In genomic region chr1:53782079-53782478, GRCm38 (mm10) we compare ENCODE assay signal across 17 mouse cellular contexts. TPM values are rescaled to one million over a fixed set of nuclear protein-coding genes. Genes with fewer than 3 reads are reported as not detected.
A peak's percentile ranks its signal among the peaks of the same experiment; 100 is the strongest.
DNase-seq lines count a peak whose midpoint lies in the region; ATAC-seq and TF ChIP-seq lines count a peak whose summit lies in the region.
"Had no signal": no experiment of that assay in that cellular context is flagged by ENCODE, and none has a peak within 500 bp of the region (broad histone marks: within the 10 kb centered on the region; RNA-seq: fewer than 3 reads in every experiment).

No protein-coding gene starts in this region.

- H3K4me2 ChIP-seq in liver, embryonic 11.5 days, result 0 out of 2 replicates have a peak overlapping the region, but pooled peaks have one; percentile 13
- peak overlapping the region; percentile 86 for H3K4me2 ChIP-seq in CH12.LX (ENCODE audit: insufficient read depth, low read depth, poor library complexity, severe bottlenecking)
- H3K4me2 ChIP-seq: embryonic facial prominence, embryonic 13.5 days; limb, embryonic 13.5 days; midbrain, embryonic 15.5 days had no signal

- no peaks in the 10 kb centered on the region for H3K36me3 ChIP-seq in liver, embryonic 11.5 days (ENCODE audit: control insufficient read depth, insufficient read depth, low read length)
- peaks cover 0 to 2% of the 10 kb centered on the region in 2 experiments for H3K36me3 ChIP-seq in CH12.LX (replicated peaks in 1 of 2; ENCODE audit: control insufficient read depth in 1 of 2, insufficient read depth in 1 of 2, low read length in 1 of 2)
- H3K36me3 ChIP-seq: embryonic facial prominence, embryonic 13.5 days; heart, embryonic 10.5 days; limb, embryonic 13.5 days; midbrain, embryonic 15.5 days had no signal

- H3K4me1 ChIP-seq in liver, embryonic 11.5 days (replicated peaks; ENCODE audit: control insufficient read depth, insufficient read depth, low read length), result no peaks in the 10 kb centered on the region; the same call in 1 of the 2 replicates
- peaks cover 0 to 46% of the 10 kb centered on the region in 2 experiments; a peak in 3 of 4 replicates for H3K4me1 ChIP-seq in CH12.LX (ENCODE audit: control insufficient read depth in 1 of 2, insufficient read depth in 2 of 2)
- H3K4me1 ChIP-seq: heart, embryonic 10.5 days; limb, embryonic 13.5 days had no signal

- no peak overlapping the region for H3K27ac ChIP-seq in liver, embryonic 11.5 days (ENCODE audit: low read depth, low read length)
- H3K27ac ChIP-seq in CH12.LX (ENCODE audit: insufficient read depth, low read depth), result peak overlapping the region; percentile 45
- H3K27ac ChIP-seq: embryonic facial prominence, embryonic 13.5 days; heart, embryonic 10.5 days; limb, embryonic 13.5 days; midbrain, embryonic 15.5 days had no signal

- no peak for TF ChIP-seq POLR2A in CH12.LX (IDR thresholded peaks at IDR 0.05; ENCODE audit: low read depth, low read length)

- TF ChIP-seq CTCF in CH12.LX (conservative IDR thresholded peaks at IDR 0.05 in 1 of 2, IDR thresholded peaks at IDR 0.05 in 1 of 2; ENCODE audit: low read depth in 2 of 2, low read length in 2 of 2), result no peak

- TF ChIP-seq RAD21 in CH12.LX (IDR thresholded peaks at IDR 0.05; ENCODE audit: low read depth, low read length), result no peak

- no peak for ATAC-seq in liver, embryonic 11.5 days (replicated peaks; ENCODE audit: low FRiP score)
- ATAC-seq: hindbrain, embryonic 16.5 days; midbrain, embryonic 15.5 days had no signal

- 60% methylated on average over 3 of the region's 3 CpGs for WGBS in liver, embryonic 11.5 days

- H3K27me3 ChIP-seq in liver, embryonic 11.5 days (replicated peaks; ENCODE audit: control insufficient read depth, insufficient read depth, low read length), result no peaks in the 10 kb centered on the region
- H3K27me3 ChIP-seq in CH12.LX (replicated peaks), result no peaks in the 10 kb centered on the region
- H3K27me3 ChIP-seq: embryonic facial prominence, embryonic 13.5 days; limb, embryonic 13.5 days; midbrain, embryonic 15.5 days had no signal

- H3K79me2 ChIP-seq in CH12.LX (replicated peaks; ENCODE audit: control insufficient read depth, extremely low read depth, insufficient read depth, poor library complexity, severe bottlenecking), result peaks cover 54% of the 10 kb centered on the region

- H3K9ac ChIP-seq in liver, embryonic 11.5 days (ENCODE audit: low read depth, low read length), result no peak overlapping the region
- H3K9ac ChIP-seq in CH12.LX (ENCODE audit: insufficient read depth, low read depth), result peak overlapping the region; percentile 87
- H3K9ac ChIP-seq: embryonic facial prominence, embryonic 13.5 days; limb, embryonic 13.5 days; midbrain, embryonic 15.5 days had no signal

- H3K9me3 ChIP-seq in liver, embryonic 11.5 days (ENCODE audit: control insufficient read depth, low read length), result no peaks in the 10 kb centered on the region
- no peaks in the 10 kb centered on the region for H3K9me3 ChIP-seq in CH12.LX (replicated peaks; ENCODE audit: low read length)
- H3K9me3 ChIP-seq: embryonic facial prominence, embryonic 13.5 days; heart, embryonic 10.5 days; limb, embryonic 13.5 days; midbrain, embryonic 15.5 days had no signal

- dilution Hi-C loops in CH12.LX (cut with MboI; ENCODE audit: extremely low pct_ligation_motif_present, extremely low pct_unique_long_range_greater_than_20kb, low sequenced_read_pairs), result no loop called here

- in situ Hi-C loops in CH12.LX (cut with MboI; ENCODE audit: low pct_ligation_motif_present, low pct_unique_long_range_greater_than_20kb, low sequenced_read_pairs), result loop anchor here (25.0 kb wide), 1 partner anchor 105 kb away; no protein-coding TSS in a partner anchor

- no peak for TF ChIP-seq EP300 in CH12.LX (IDR thresholded peaks at IDR 0.05; ENCODE audit: low read length)

- no peak overlapping the region for H3K4me3 ChIP-seq in liver, embryonic 11.5 days (ENCODE audit: low read depth, low read length)
- peak overlapping the region; percentile 51 to 99 (median 86) for H3K4me3 ChIP-seq in CH12.LX (replicated peaks in 1 of 3; ENCODE audit: low read depth in 2 of 3, low read length in 2 of 3, poor library complexity in 1 of 3)
- H3K4me3 ChIP-seq: embryonic facial prominence, embryonic 13.5 days; heart, embryonic 10.5 days; limb, embryonic 13.5 days; midbrain, embryonic 15.5 days had no signal

- no peak for DNase-seq in liver, embryonic 11.5 days (ENCODE audit: low spot score)
- DNase-seq in liver (no peak), CH12.LX (ENCODE audit: extremely low read depth) (no peak)
- peak; percentile 72 for DNase-seq in induced T-regulatory cell, adult 2 months (ENCODE audit: low read depth)
- DNase-seq in naive thymus-derived CD4-positive, alpha-beta T cell, adult 2 months (ENCODE audit: low read depth), result peak; percentile 64
- no peak for DNase-seq in kidney, postnatal 36 days
- DNase-seq in urinary bladder, adult 2 months (ENCODE audit: low spot score), result no peak
- DNase-seq: adrenal gland, postnatal 25 days; cerebellum, adult 9-10 months; gastrocnemius, postnatal 36 days; kidney, adult 11 months; kidney, postnatal 10 days had no signal

TF ChIP-seq in CH12.LX, 34 proteins besides CTCF, POLR2A, EP300 and RAD21:
- TF ChIP-seq MXI1 (IDR thresholded peaks at IDR 0.05; ENCODE audit: low read depth, low read length) (0 out of 2 replicates have a peak, but pooled peaks have one; percentile 10), SMC3 (IDR thresholded peaks at IDR 0.05; ENCODE audit: low read depth, low read length) (no peak)

RNA-seq across cellular contexts. Expression of gene Stk17b, which starts 2.9 kb away (rescaled TPM):
- polyA plus RNA-seq in liver, embryonic 11.5 days (2014; fragmentation: Nextera tagmentation; extraction: Ambion mirVana), result 15.0 and 18.2 TPM in 2 replicates
- total RNA-seq in CH12.LX (2012; rRNA removed), result 25.2 and 27.7 TPM in 2 replicates
- total RNA-seq in CH12.LX (2014; rRNA removed), result 58.6 and 70.5 TPM in 2 replicates
- 42.9 and 46.3 TPM in 2 replicates for polyA plus RNA-seq in CH12.LX (2012; ENCODE audit: insufficient read length, low read depth)
- polyA plus RNA-seq in urinary bladder, adult 2 months (2012; rRNA removed), result 21.6 and 21.8 TPM in 2 replicates

Comparison
In these comparisons a context has a peak if more than half of its experiments do, and no peak if none do; other contexts are left out.
1. DNase-seq: peak in induced T-regulatory cell, adult 2 months (single experiment) and naive thymus-derived CD4-positive, alpha-beta T cell, adult 2 months (single experiment); none in liver, embryonic 11.5 days (single experiment), liver (single experiment), CH12.LX (single experiment), kidney, postnatal 36 days (0 of 2) and urinary bladder, adult 2 months (single experiment).